Mouse (Mus musculus) liver, embryonic 12.5 days (tissue): ENCODE data around the gene Retreg3. TPM values are rescaled to one million over a fixed set of nuclear protein-coding genes. Genes with fewer than 3 reads are reported as not detected.
"Not testable (repeated sequence)": the region's sequence is repeated elsewhere in the genome, so short reads cannot be mapped to it uniquely, and the experiment has no call there.

Experiments used
- ATAC-seq: fragments of 200-750 bp; cut with Nextera tagmentation; 2 replicates; pipeline ENCODE4 v1.8.0; 2017; ENCODE audit warnings: moderate number of reproducible peaks, mild to moderate bottlenecking, moderate library complexity
- H3K27ac ChIP-seq: fragments of 300-500 bp; sonication (generic); 2 replicates; pipeline ENCODE4 v1.5.1; 2016; ENCODE audit warnings: mild to moderate bottlenecking
- H3K27me3 ChIP-seq: fragments of 300-500 bp; sonication (generic); replicated peaks from 2 replicates; pipeline ENCODE4 v1.6.1; 2016; ENCODE audit warnings: mild to moderate bottlenecking, moderate library complexity
- H3K36me3 ChIP-seq: fragments of 300-500 bp; sonication (generic); 2 replicates; pipeline ENCODE4 v1.6.1; 2016; ENCODE audit warnings: mild to moderate bottlenecking, moderate library complexity
- H3K4me1 ChIP-seq: fragments of 300-500 bp; sonication (generic); 2 replicates; pipeline ENCODE4 v1.6.1; 2016
- H3K4me2 ChIP-seq: fragments of 300-500 bp; sonication (generic); 2 replicates; pipeline ENCODE4 v1.6.1; 2016; ENCODE audit warnings: mild to moderate bottlenecking, moderate library complexity
- H3K4me3 ChIP-seq: fragments of 300-500 bp; sonication (generic); 2 replicates; pipeline ENCODE4 v1.5.1; 2016; ENCODE audit warnings: mild to moderate bottlenecking, moderate library complexity
- H3K9ac ChIP-seq: fragments of 300-500 bp; sonication (generic); 2 replicates; pipeline ENCODE4 v1.6.1; 2016; ENCODE audit warnings: mild to moderate bottlenecking, moderate library complexity
- H3K9me3 ChIP-seq: fragments of 300-500 bp; sonication (generic); replicated peaks from 2 replicates; pipeline ENCODE4 v1.6.1; 2016; ENCODE audit warnings: mild to moderate bottlenecking, moderate library complexity
- WGBS: fragments of 180-500 bp; shearing (Covaris S2); methylation state at CpG from one replicate; pipeline ENCODE4 v1.1.7; 2016; ENCODE audit not compliant: insufficient replicate concordance; 5-methylcytosine and 5-hydroxymethylcytosine counted together
- polyA plus RNA-seq: library from polyadenylated mRNA; unstranded; fragments of >200 nt; fragmentation: Nextera tagmentation; extraction: Ambion mirVana; gene quantifications from 2 replicates; pipeline ENCODE4 v1.2.1, GENCODE M21; 2016

The Retreg3 gene
- polyA plus RNA-seq, 1 experiment from 2014 or later = 12.7 TPM

DNA sequence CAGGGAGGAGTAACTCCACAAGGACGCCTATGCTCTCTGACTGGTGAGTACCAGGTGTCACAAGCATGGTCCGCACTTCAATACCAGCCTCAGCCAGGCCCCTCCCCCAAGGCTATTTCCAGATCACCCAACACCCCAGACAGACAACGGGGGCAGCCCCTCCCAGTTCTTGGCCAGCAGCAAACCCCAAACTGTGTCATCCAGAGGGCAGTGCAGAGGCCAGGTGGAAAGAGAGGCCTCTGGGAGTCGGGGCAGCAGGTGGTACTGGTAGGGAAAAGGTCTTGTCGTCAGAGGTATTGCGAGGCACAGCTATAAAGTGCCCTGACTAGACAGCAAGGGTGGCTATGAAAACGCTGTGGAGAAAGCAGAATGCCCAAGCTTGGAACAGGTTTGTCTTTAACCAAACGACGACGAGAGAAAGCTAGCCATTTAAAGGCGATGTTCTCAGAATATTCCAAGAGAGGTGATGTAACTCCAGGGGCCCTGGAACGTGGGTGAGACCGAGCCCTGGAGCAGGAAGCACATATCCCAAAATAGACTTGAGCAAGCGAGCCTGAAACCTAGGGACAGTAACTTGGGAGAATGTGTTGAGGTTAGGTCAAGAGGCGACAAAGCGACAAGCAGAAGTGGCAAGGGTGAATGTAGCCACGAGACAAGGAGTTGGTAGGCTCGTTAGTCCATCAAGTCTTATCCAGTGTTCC lies 10.5 kb upstream of the Retreg3 start:
- Histone ChIP-seq H3K9me3 (0 out of 2 replicates have a peak, but pooled peaks cover 5% of the 10 kb centered on the region), H3K36me3 (peaks cover 21% of the 10 kb centered on the region), H3K4me3 (no peak overlapping the region), H3K9ac (no peak overlapping the region), H3K27ac (no peak overlapping the region), H3K4me2 (peak overlapping the region; percentile 18; the same call in 1 of the 2 replicates), H3K4me1 (peaks cover 18% of the 10 kb centered on the region), H3K27me3 (peaks cover 12% of the 10 kb centered on the region; the same call in 1 of the 2 replicates)
- 38% methylated on average over 18 of the region's 18 CpGs for WGBS
- no peak for ATAC-seq

- H3K9me3 ChIP-seq = 0 out of 2 replicates have a peak, but pooled peaks cover 5% of the 10 kb centered on the region
- peaks cover 18% of the 10 kb centered on the region for H3K4me1 ChIP-seq
- 74% methylated on average over 11 of the region's 11 CpGs for WGBS
- ATAC-seq = no peak
- peaks cover 31% of the 10 kb centered on the region for H3K36me3 ChIP-seq
- H3K4me3 ChIP-seq = no peak overlapping the region
- peaks cover 7% of the 10 kb centered on the region; the same call in 1 of the 2 replicates for H3K27me3 ChIP-seq
- H3K4me2 ChIP-seq = no peak overlapping the region
- H3K27ac ChIP-seq = no peak overlapping the region
- no peak overlapping the region for H3K9ac ChIP-seq
Observed at GRCm38 (mm10) chr11:101128996-101129577, 9.4 kb upstream of the Retreg3 start.

- peaks cover 18% of the 10 kb centered on the region for H3K4me1 ChIP-seq
- H3K9me3 ChIP-seq = 0 out of 2 replicates have a peak, but pooled peaks cover 5% of the 10 kb centered on the region
- no peak overlapping the region for H3K9ac ChIP-seq
- no peak overlapping the region for H3K27ac ChIP-seq
- H3K4me2 ChIP-seq = no peak overlapping the region
- no peak for ATAC-seq
- WGBS = 67% methylated on average over 1 of the region's 1 CpGs
- peaks cover 7% of the 10 kb centered on the region; the same call in 1 of the 2 replicates for H3K27me3 ChIP-seq
- no peak overlapping the region for H3K4me3 ChIP-seq
- H3K36me3 ChIP-seq = peaks cover 51% of the 10 kb centered on the region
Observed at GRCm38 (mm10) chr11:101127075-101127474, 7.4 kb upstream of the Retreg3 start.

DNA sequence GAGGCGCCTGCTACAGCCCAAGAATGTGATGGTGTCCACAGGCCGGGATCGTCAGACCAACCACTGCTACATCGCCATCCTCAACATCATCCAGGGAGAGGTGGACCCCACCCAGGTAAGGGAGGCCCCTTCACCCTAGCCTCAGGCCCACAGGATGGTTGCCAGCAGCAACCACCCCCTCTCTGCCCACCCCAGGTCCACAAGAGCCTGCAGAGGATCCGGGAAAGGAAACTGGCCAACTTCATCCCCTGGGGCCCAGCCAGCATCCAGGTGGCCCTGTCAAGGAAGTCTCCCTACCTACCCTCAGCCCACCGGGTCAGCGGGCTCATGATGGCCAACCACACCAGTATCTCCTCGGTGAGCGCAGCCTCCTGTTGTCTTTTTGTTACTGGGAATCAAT lies 5.3 kb upstream of the Retreg3 start:
- WGBS = 82% methylated on average over 9 of the region's 9 CpGs
- not testable (repeated sequence) for H3K9me3 ChIP-seq, H3K9ac ChIP-seq, H3K27me3 ChIP-seq, H3K4me2 ChIP-seq, H3K27ac ChIP-seq, H3K4me3 ChIP-seq, ATAC-seq
- Histone ChIP-seq H3K36me3 (peaks cover 54% of the 10 kb centered on the region), H3K4me1 (peaks cover 17% of the 10 kb centered on the region)

DNA sequence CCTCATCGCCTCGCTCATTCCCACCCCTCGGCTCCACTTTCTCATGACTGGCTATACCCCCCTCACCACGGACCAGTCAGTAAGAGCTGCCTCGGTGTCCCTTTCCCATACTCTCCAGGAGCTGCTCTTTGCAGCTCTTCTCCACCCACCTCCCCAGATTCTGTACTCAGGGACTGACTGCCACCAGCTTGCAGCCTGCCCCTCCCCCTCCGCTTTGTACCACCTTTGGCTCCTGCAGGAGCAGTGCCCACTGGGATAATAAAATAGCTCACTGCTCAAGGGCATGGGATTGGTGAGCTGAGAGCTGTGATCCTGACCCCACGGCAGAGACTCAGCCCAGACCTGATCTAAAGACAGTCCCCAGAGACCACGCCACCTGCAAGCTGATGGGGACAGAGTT lies 4.8 kb upstream of the Retreg3 start:
- not testable (repeated sequence) for H3K4me2 ChIP-seq, ATAC-seq, H3K9me3 ChIP-seq, H3K27me3 ChIP-seq, H3K27ac ChIP-seq, H3K4me3 ChIP-seq, H3K9ac ChIP-seq
- peaks cover 15% of the 10 kb centered on the region for H3K4me1 ChIP-seq
- 83% methylated on average over 8 of the region's 8 CpGs for WGBS
- peaks cover 54% of the 10 kb centered on the region for H3K36me3 ChIP-seq

- Histone ChIP-seq H3K9me3 (no peaks in the 10 kb centered on the region), H3K36me3 (peaks cover 52% of the 10 kb centered on the region), H3K4me3 (peak overlapping the region; percentile 83), H3K27ac (peak overlapping the region; percentile 94), H3K4me2 (peak overlapping the region; percentile 96), H3K4me1 (peaks cover 42% of the 10 kb centered on the region), H3K27me3 (no peaks in the 10 kb centered on the region), H3K9ac (peak overlapping the region; percentile 92)
- 23% methylated on average over 19 of the region's 19 CpGs for WGBS
- no peak for ATAC-seq
Observed at GRCm38 (mm10) chr11:101120545-101121188, 974 bp upstream of the Retreg3 start.

- H3K4me3 ChIP-seq = peak overlapping the region; percentile 83
- H3K4me1 ChIP-seq = peaks cover 48% of the 10 kb centered on the region
- peak overlapping the region; percentile 96 for H3K4me2 ChIP-seq
- ATAC-seq = peak; percentile 73
- peak overlapping the region; percentile 92 for H3K9ac ChIP-seq
- no peaks in the 10 kb centered on the region for H3K27me3 ChIP-seq
- no peaks in the 10 kb centered on the region for H3K9me3 ChIP-seq
- H3K27ac ChIP-seq = peak overlapping the region; percentile 94
- under 1% methylated on average over 37 of the region's 39 CpGs for WGBS
- H3K36me3 ChIP-seq = peaks cover 51% of the 10 kb centered on the region
Observed at GRCm38 (mm10) chr11:101119131-101119760, 447 bp downstream of the Retreg3 start.

DNA sequence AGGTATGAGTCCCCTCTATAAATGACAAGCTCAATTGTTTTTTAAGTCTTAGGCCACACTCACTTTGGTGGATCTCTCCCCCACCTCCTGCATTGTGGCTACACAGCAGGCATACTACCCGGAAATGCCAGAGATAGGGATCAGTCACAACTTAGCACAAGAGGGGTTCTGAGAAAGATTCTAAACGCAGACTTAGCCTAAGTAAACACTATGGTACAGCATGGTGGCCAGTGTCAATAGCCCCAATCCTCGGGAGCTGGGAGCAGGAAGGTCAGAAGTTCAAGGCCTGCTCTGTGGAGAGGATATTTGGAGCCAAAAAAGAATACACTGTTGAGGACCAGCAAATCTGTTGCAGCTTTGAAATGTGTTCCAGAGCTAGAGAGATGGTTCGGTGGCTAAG lies 1.6 kb downstream of the Retreg3 start:
- ATAC-seq = no peak
- peak overlapping the region; percentile 94 for H3K27ac ChIP-seq
- no peaks in the 10 kb centered on the region for H3K27me3 ChIP-seq

GRCm38 (mm10) chr11:101115564-101115963 lies 4.1 kb downstream of the Retreg3 start:
- WGBS = 83% methylated on average over 2 of the region's 2 CpGs
- H3K27ac ChIP-seq = no peak overlapping the region

More for the DNA sequence above, 1.6 kb downstream of the Retreg3 start:
- WGBS = 19% methylated on average over 4 of the region's 4 CpGs
- H3K4me1 ChIP-seq = peaks cover 48% of the 10 kb centered on the region
- H3K9me3 ChIP-seq = peaks cover 4% of the 10 kb centered on the region; the same call in 1 of the 2 replicates
- H3K4me3 ChIP-seq = peak overlapping the region; percentile 83
- H3K36me3 ChIP-seq = peaks cover 51% of the 10 kb centered on the region
- peak overlapping the region; percentile 96 for H3K4me2 ChIP-seq
- H3K9ac ChIP-seq = peak overlapping the region; percentile 92

GRCm38 (mm10) chr11:101112186-101112585 lies 7.5 kb downstream of the Retreg3 start:
- ATAC-seq = no peak
- Histone ChIP-seq H3K27me3 (no peaks in the 10 kb centered on the region), H3K27ac (no peak overlapping the region), H3K4me1 (peaks cover 14% of the 10 kb centered on the region), H3K4me2 (no peak overlapping the region), H3K9ac (no peak overlapping the region), H3K9me3 (peaks cover 7% of the 10 kb centered on the region; the same call in 1 of the 2 replicates), H3K36me3 (peaks cover 59% of the 10 kb centered on the region), H3K4me3 (no peak overlapping the region)
- 85% methylated on average over 3 of the region's 3 CpGs for WGBS

More at GRCm38 (mm10) chr11:101115564-101115963, 4.1 kb downstream of the Retreg3 start:
- Histone ChIP-seq H3K9ac (no peak overlapping the region), H3K4me2 (no peak overlapping the region), H3K9me3 (peaks cover 7% of the 10 kb centered on the region; the same call in 1 of the 2 replicates), H3K27me3 (no peaks in the 10 kb centered on the region), H3K4me1 (peaks cover 35% of the 10 kb centered on the region), H3K36me3 (peaks cover 49% of the 10 kb centered on the region), H3K4me3 (no peak overlapping the region)
- ATAC-seq = no peak

GRCm38 (mm10) chr11:101111178-101111577 lies 8.5 kb downstream of the Retreg3 start:
- no peaks in the 10 kb centered on the region for H3K27me3 ChIP-seq
- H3K4me2 ChIP-seq = no peak overlapping the region
- ATAC-seq = no peak
- peaks cover 10% of the 10 kb centered on the region for H3K4me1 ChIP-seq
- no peak overlapping the region for H3K9ac ChIP-seq
- no peak overlapping the region for H3K4me3 ChIP-seq
- peaks cover 51% of the 10 kb centered on the region for H3K36me3 ChIP-seq
- peaks cover 7% of the 10 kb centered on the region; the same call in 1 of the 2 replicates for H3K9me3 ChIP-seq
- WGBS = 84% methylated on average over 4 of the region's 4 CpGs
- H3K27ac ChIP-seq = no peak overlapping the region
